ENCODE assay signal across 8 mouse cellular contexts in genomic region chr2:164857101-164857821, GRCm38 (mm10). TPM values are rescaled to one million over a fixed set of nuclear protein-coding genes. Genes with fewer than 3 reads are reported as not detected.
A peak's percentile ranks its signal among the peaks of the same experiment; 100 is the strongest.
DNase-seq lines count a peak whose midpoint lies in the region; ATAC-seq and TF ChIP-seq lines count a peak whose summit lies in the region.

Gene Pltp, minus strand, starts transcription at chr2:164857711.

- intact Hi-C loops in gastrocnemius, postnatal 36 days (cut with DNase I) = no loop called here

- peaks cover 22% of the 10 kb centered on the region for H3K4me1 ChIP-seq in midbrain, embryonic 15.5 days

- no peak for TF ChIP-seq CTCF in brain, embryonic 14.5 days (IDR thresholded peaks at IDR 0.05; ENCODE audit: borderline replicate concordance, extremely low read depth, insufficient read depth, insufficient read length)

- DNase-seq in right cerebral cortex, postnatal 14 days = peak; percentile 52
- no peak for DNase-seq in right cerebral cortex, postnatal 36 days (ENCODE audit: low spot score in 2 of 2)
- peak; percentile 71 for DNase-seq in brain, embryonic 14.5 days (ENCODE audit: low read depth)
- DNase-seq in gastrocnemius, postnatal 36 days = peak; percentile 42 to 55
- DNase-seq in liver = peak; percentile 30
- peak; percentile 77 for DNase-seq in urinary bladder, postnatal 14 days (ENCODE audit: low spot score)

- under 1% methylated on average over 47 of the region's 47 CpGs for WGBS in midbrain, embryonic 15.5 days

- peak within 1 kb of the TSS; percentile 95 for H3K4me2 ChIP-seq in midbrain, embryonic 15.5 days

- peak within 1 kb of the TSS; percentile 42 for H3K9ac ChIP-seq in midbrain, embryonic 15.5 days

- H3K36me3 ChIP-seq in midbrain, embryonic 15.5 days (replicated peaks) = no peaks in the 10 kb centered on the region

- peak; percentile 78 for ATAC-seq in inflammation-experienced regulatory T-cells, adult 6 months
- peak; percentile 78 for ATAC-seq in midbrain, embryonic 15.5 days (replicated peaks)

- H3K27ac ChIP-seq in midbrain, embryonic 15.5 days = peak within 1 kb of the TSS; percentile 60

- H3K9me3 ChIP-seq in midbrain, embryonic 15.5 days = no peaks in the 10 kb centered on the region

- TF ChIP-seq POLR2A in brain, embryonic 14.5 days (IDR thresholded peaks at IDR 0.05; ENCODE audit: borderline replicate concordance, extremely low read depth, insufficient read depth, insufficient read length, poor library complexity, severe bottlenecking) = no peak

- peaks cover 42% of the 10 kb centered on the region for H3K27me3 ChIP-seq in midbrain, embryonic 15.5 days (replicated peaks)

- H3K4me3 ChIP-seq in midbrain, embryonic 15.5 days = peak within 1 kb of the TSS; percentile 45

RNA-seq across cellular contexts. Expression of gene Pltp, which starts in this region (rescaled TPM):
- 62.2 and 109 TPM in 2 replicates for polyA plus RNA-seq in brain, embryonic 14.5 days (2012; rRNA removed)
- 10 to 100 TPM; 15.3 to 15.7 TPM for total RNA-seq in gastrocnemius, postnatal 36 days (2021)
- polyA plus RNA-seq in inflammation-experienced regulatory T-cells, adult 6 months (2017; shearing (Covaris generic)) = 1 to 10 TPM in 2 of 3 experiments, under 1 TPM in 1; 0.50 to 3.0 (median 1.3) TPM
- 105 and 121 TPM in 2 replicates for polyA plus RNA-seq in midbrain, embryonic 15.5 days (2015; fragmentation: Nextera tagmentation; extraction: Ambion mirVana)

Comparison
In these comparisons a context has a peak if more than half of its experiments do, and no peak if none do; other contexts are left out.
1. RNA of gene Pltp (polyA plus RNA-seq): 62.2 to 109 TPM in brain, embryonic 14.5 days and 105 to 121 TPM in midbrain, embryonic 15.5 days; 0.50 to 3.0 TPM in inflammation-experienced regulatory T-cells, adult 6 months; every median in the first group is over 10 times any median in the second.
2. DNase-seq: peak in right cerebral cortex, postnatal 14 days (single experiment), brain, embryonic 14.5 days (single experiment), gastrocnemius, postnatal 36 days (2 of 2), liver (single experiment) and urinary bladder, postnatal 14 days (single experiment); none in right cerebral cortex, postnatal 36 days (0 of 2).